Mouse (Mus musculus) myocyte (in vitro differentiated cells): ENCODE measurements around the gene Midn.

Source experiments
- E2F4 ChIP-seq: IDR thresholded peaks from one replicate; pipeline ENCODE4 v1.6.1; 2011; ENCODE audit warnings: mild to moderate bottlenecking, control low read depth, moderate library complexity; ENCODE audit not compliant: insufficient read depth
- MAX ChIP-seq: IDR thresholded peaks from one replicate; pipeline ENCODE4 v1.6.1; 2011; ENCODE audit warnings: low read depth, mild to moderate bottlenecking, control low read depth
- MYOD1 ChIP-seq, 3 experiments: IDR thresholded peaks; one replicate each; pipeline ENCODE4 v1.6.1; 2011; ENCODE audit warnings: control low read depth in 2 of 3, low read depth in 2 of 3, mild to moderate bottlenecking in 2 of 3, moderate library complexity in 1 of 3; ENCODE audit not compliant: insufficient read length in 2 of 3, control insufficient read depth in 1 of 3
- POLR2A ChIP-seq: IDR thresholded peaks from one replicate; pipeline ENCODE4 v1.6.1; 2011; ENCODE audit warnings: low read depth, mild to moderate bottlenecking, control low read depth, moderate library complexity; ENCODE audit not compliant: insufficient read length
- POLR2AphosphoS2 ChIP-seq: IDR thresholded peaks from one replicate; pipeline ENCODE4 v1.6.1; 2011; ENCODE audit warnings: low read depth, control low read depth; ENCODE audit not compliant: insufficient read length
- TCF12 ChIP-seq: IDR thresholded peaks from one replicate; pipeline ENCODE4 v1.6.1; 2011; ENCODE audit warnings: mild to moderate bottlenecking, control low read depth; ENCODE audit not compliant: poor library complexity, insufficient read depth, severe bottlenecking
- TCF3 ChIP-seq: IDR thresholded peaks from one replicate; pipeline ENCODE4 v1.6.1; 2011; ENCODE audit warnings: low read depth, control low read depth; ENCODE audit not compliant: insufficient read length

GRCm38 (mm10) chr10:80144864-80145838 is 2.9 kb upstream of the Midn start:
- peak; percentile 41 for TF ChIP-seq POLR2A
- TF ChIP-seq TCF12 = no peak
- no peak for TF ChIP-seq E2F4
- TF ChIP-seq POLR2AphosphoS2 = peak; percentile 31
- TF ChIP-seq MAX = no peak
- TF ChIP-seq TCF3 = no peak
- TF ChIP-seq MYOD1 (IDR thresholded peaks at IDR 0.05; ENCODE audit: control insufficient read depth in 1 of 3, insufficient read length in 2 of 3, low read depth in 2 of 3) = peak in 1 of 3 experiments; percentile 31
